25 mouse cellular contexts compared by ENCODE assay signal in the genomic region with DNA sequence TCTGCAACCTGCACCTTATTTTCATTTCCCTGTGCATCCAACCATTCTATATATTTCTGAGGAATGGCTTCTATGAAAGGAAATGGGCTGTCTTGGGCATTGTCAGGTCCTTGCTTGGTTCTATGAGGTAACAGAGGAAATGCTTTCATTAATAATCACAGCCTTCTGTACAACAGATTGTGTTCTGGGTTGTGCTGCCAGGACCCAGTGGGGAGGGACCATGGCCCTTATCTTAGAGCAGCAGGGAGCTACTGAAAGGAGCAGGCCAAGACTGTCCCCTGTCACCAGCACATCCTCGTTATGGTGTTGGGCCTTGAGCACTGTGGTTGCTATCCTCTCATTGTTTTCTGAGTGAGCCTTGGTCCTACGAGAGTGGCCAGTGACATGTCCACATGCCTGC. TPM values are rescaled to one million over a fixed set of nuclear protein-coding genes. Genes with fewer than 3 reads are reported as not detected.
DNase-seq lines count a peak whose midpoint lies in the region; ATAC-seq and TF ChIP-seq lines count a peak whose summit lies in the region.
"Had no signal": no experiment of that assay in that cellular context is flagged by ENCODE, and none has a peak within 500 bp of the region (broad histone marks: within the 10 kb centered on the region; RNA-seq: fewer than 3 reads in every experiment).

No protein-coding gene starts in this region.

- DNase-seq in left cerebral cortex, postnatal 4 days: peak; percentile 51
- no peak for DNase-seq in left cerebral cortex, postnatal 36 days (ENCODE audit: low spot score in 2 of 2)
- peak; percentile 89 for DNase-seq in cerebellum, adult 11 months
- DNase-seq in cerebellum, adult 8-10 months: peak; percentile 91
- DNase-seq in cerebellum, postnatal 36 days: peak; percentile 91 to 95
- no peak for DNase-seq in right cerebral cortex, postnatal 10 days (ENCODE audit: low spot score in 2 of 2)
- DNase-seq in liver, postnatal 0 days: no peak
- DNase-seq: kidney, adult 2 months; kidney, postnatal 10 days; retina, postnatal 1 day; thymus, postnatal 14 days had no signal

- TF ChIP-seq EP300 in liver, postnatal 0 days (IDR thresholded peaks at IDR 0.05; ENCODE audit: low read depth): no peak

- TF ChIP-seq CTCF in liver, postnatal 0 days (IDR thresholded peaks at IDR 0.05; ENCODE audit: low read depth): no peak

- no peak overlapping the region for H3K4me3 ChIP-seq in liver, postnatal 0 days (ENCODE audit: low read depth, low read length)
- H3K4me3 ChIP-seq: forebrain, embryonic 13.5 days; heart, embryonic 15.5 days; hindbrain, embryonic 15.5 days; midbrain, embryonic 15.5 days; neural tube, embryonic 12.5 days had no signal

- H3K9me3 ChIP-seq in liver, postnatal 0 days (ENCODE audit: low read length): no peaks in the 10 kb centered on the region
- H3K9me3 ChIP-seq: forebrain, embryonic 13.5 days; heart, embryonic 15.5 days; hindbrain, embryonic 15.5 days; midbrain, embryonic 15.5 days; neural tube, embryonic 12.5 days had no signal

- H3K27me3 ChIP-seq in liver, postnatal 0 days (ENCODE audit: insufficient read depth, low read length): no peaks in the 10 kb centered on the region
- H3K27me3 ChIP-seq: forebrain, embryonic 13.5 days; heart, embryonic 15.5 days; hindbrain, embryonic 15.5 days; midbrain, embryonic 15.5 days; neural tube, embryonic 12.5 days had no signal

- H3K4me2 ChIP-seq in liver, postnatal 0 days (ENCODE audit: low read depth, low read length): no peak overlapping the region
- H3K4me2 ChIP-seq: forebrain, embryonic 13.5 days; heart, embryonic 15.5 days; hindbrain, embryonic 15.5 days; midbrain, embryonic 15.5 days; neural tube, embryonic 12.5 days had no signal

- no peak overlapping the region for H3K9ac ChIP-seq in liver, postnatal 0 days (replicated peaks)
- H3K9ac ChIP-seq: forebrain, embryonic 13.5 days; heart, embryonic 15.5 days; hindbrain, embryonic 15.5 days; midbrain, embryonic 15.5 days; neural tube, embryonic 12.5 days had no signal

- no peak for ATAC-seq in liver, postnatal 0 days
- ATAC-seq: forebrain, embryonic 13.5 days; midbrain, embryonic 15.5 days had no signal

- no peaks in the 10 kb centered on the region for H3K4me1 ChIP-seq in liver, postnatal 0 days (ENCODE audit: insufficient read depth)
- H3K4me1 ChIP-seq: hindbrain, embryonic 15.5 days; midbrain, embryonic 15.5 days; neural tube, embryonic 12.5 days had no signal

- WGBS in liver, postnatal 0 days (ENCODE audit: insufficient replicate concordance): 61% methylated on average over 2 of the region's 2 CpGs

- H3K27ac ChIP-seq in liver, postnatal 0 days (ENCODE audit: low read depth): no peak overlapping the region
- H3K27ac ChIP-seq: forebrain, embryonic 13.5 days; heart, embryonic 15.5 days; hindbrain, embryonic 15.5 days; macrophage; midbrain, embryonic 15.5 days; neural tube, embryonic 12.5 days had no signal

- no peaks in the 10 kb centered on the region for H3K36me3 ChIP-seq in liver, postnatal 0 days (replicated peaks; ENCODE audit: insufficient read depth, low read length)
- H3K36me3 ChIP-seq: heart, embryonic 15.5 days; hindbrain, embryonic 15.5 days; midbrain, embryonic 15.5 days; neural tube, embryonic 12.5 days had no signal

- intact Hi-C loops in left cerebral cortex, postnatal 4 days (cut with DNase I): no loop called here
- intact Hi-C loops in left cerebral cortex, postnatal 36 days (cut with DNase I): no loop called here

RNA-seq across cellular contexts. Expression of gene Vsnl1, which starts 40.9 kb away (rescaled TPM):
- 100 to 1,000 TPM; 184 to 192 TPM for total RNA-seq in left cerebral cortex, postnatal 4 days (2021)
- total RNA-seq in left cerebral cortex, postnatal 36 days (2021): 100 to 1,000 TPM; 618 to 709 TPM
- polyA plus RNA-seq in liver, postnatal 0 days (2015; fragmentation: Nextera tagmentation; extraction: Ambion mirVana): not detected in 2 replicates
- total RNA-seq: gastrocnemius, adult 8-10 months; hematopoietic stem cell, adult 5-6 weeks; liver, adult 2 months; MEL had no signal
- polyA plus RNA-seq: C2C12; liver, adult 2 months; liver, embryonic 16.5 days; macrophage; spleen, adult 2 months; testis, adult 2 months had no signal

Comparison
In these comparisons a context has a peak if more than half of its experiments do, and no peak if none do; other contexts are left out.
1. DNase-seq: peak in left cerebral cortex, postnatal 4 days (single experiment), cerebellum, adult 11 months (single experiment), cerebellum, adult 8-10 months (single experiment) and cerebellum, postnatal 36 days (2 of 2); none in left cerebral cortex, postnatal 36 days (0 of 2), right cerebral cortex, postnatal 10 days (0 of 2) and liver, postnatal 0 days (single experiment).